ENCODE assay signal across 9 mouse cellular contexts in genomic region chr5:119055430-119055829, GRCm38 (mm10).
DNase-seq lines count a peak whose midpoint lies in the region; ATAC-seq and TF ChIP-seq lines count a peak whose summit lies in the region.
"Had no signal": no experiment of that assay in that cellular context is flagged by ENCODE, and none has a peak within 500 bp of the region (broad histone marks: within the 10 kb centered on the region; RNA-seq: fewer than 3 reads in every experiment).

No protein-coding gene starts in this region.

- peak; percentile 67 for TF ChIP-seq EP300 in lung, postnatal 0 days (IDR thresholded peaks at IDR 0.05)
- TF ChIP-seq EP300 in liver, postnatal 0 days (IDR thresholded peaks at IDR 0.05; ENCODE audit: low read depth): no peak

- H3K4me2 ChIP-seq in intestine, embryonic 15.5 days (replicated peaks): no peak overlapping the region
- H3K4me2 ChIP-seq in lung, postnatal 0 days (replicated peaks; ENCODE audit: low read depth, low read length): no peak overlapping the region
- no peak overlapping the region for H3K4me2 ChIP-seq in liver, postnatal 0 days (ENCODE audit: low read depth, low read length)

- H3K4me3 ChIP-seq in heart, embryonic 10.5 days: no peak overlapping the region
- no peak overlapping the region for H3K4me3 ChIP-seq in intestine, embryonic 15.5 days (replicated peaks)
- no peak overlapping the region for H3K4me3 ChIP-seq in lung, postnatal 0 days (ENCODE audit: low read depth, low read length)
- H3K4me3 ChIP-seq in liver, postnatal 0 days (ENCODE audit: low read depth, low read length): no peak overlapping the region

- H3K36me3 ChIP-seq in heart, embryonic 10.5 days: no peaks in the 10 kb centered on the region
- no peaks in the 10 kb centered on the region for H3K36me3 ChIP-seq in intestine, embryonic 15.5 days
- no peaks in the 10 kb centered on the region for H3K36me3 ChIP-seq in lung, postnatal 0 days (ENCODE audit: insufficient read depth, low read length)
- H3K36me3 ChIP-seq in liver, postnatal 0 days (replicated peaks; ENCODE audit: insufficient read depth, low read length): no peaks in the 10 kb centered on the region

- no peak overlapping the region for H3K27ac ChIP-seq in heart, embryonic 10.5 days
- H3K27ac ChIP-seq in intestine, embryonic 15.5 days: no peak overlapping the region
- H3K27ac ChIP-seq in lung, postnatal 0 days (ENCODE audit: low read length): no peak overlapping the region
- no peak overlapping the region for H3K27ac ChIP-seq in liver, postnatal 0 days (ENCODE audit: low read depth)
- H3K27ac ChIP-seq: macrophage had no signal

- no peak for TF ChIP-seq CTCF in lung, postnatal 0 days (IDR thresholded peaks at IDR 0.05)
- no peak for TF ChIP-seq CTCF in liver, postnatal 0 days (IDR thresholded peaks at IDR 0.05; ENCODE audit: low read depth)

- peaks cover 35% of the 10 kb centered on the region for H3K27me3 ChIP-seq in heart, embryonic 10.5 days (ENCODE audit: insufficient read depth, poor library complexity, severe bottlenecking)
- H3K27me3 ChIP-seq in intestine, embryonic 15.5 days (replicated peaks): no peaks in the 10 kb centered on the region; the same call in 1 of the 2 replicates
- H3K27me3 ChIP-seq in lung, postnatal 0 days (replicated peaks; ENCODE audit: insufficient read depth, low read length): no peaks in the 10 kb centered on the region
- no peaks in the 10 kb centered on the region for H3K27me3 ChIP-seq in liver, postnatal 0 days (ENCODE audit: insufficient read depth, low read length)

- WGBS in heart, embryonic 10.5 days: 7% methylated on average over 12 of the region's 12 CpGs
- 14% methylated on average over 12 of the region's 12 CpGs for WGBS in intestine, embryonic 15.5 days
- WGBS in lung, postnatal 0 days: 27% methylated on average over 12 of the region's 12 CpGs
- WGBS in liver, postnatal 0 days (ENCODE audit: insufficient replicate concordance): 25% methylated on average over 12 of the region's 12 CpGs

- H3K9ac ChIP-seq in intestine, embryonic 15.5 days: no peak overlapping the region
- H3K9ac ChIP-seq in lung, postnatal 0 days (replicated peaks; ENCODE audit: low read depth): no peak overlapping the region
- no peak overlapping the region for H3K9ac ChIP-seq in liver, postnatal 0 days (replicated peaks)

- ATAC-seq in intestine, embryonic 15.5 days: peak; percentile 38; the same call in 1 of the 2 replicates
- ATAC-seq in lung, postnatal 0 days: peak; percentile 64
- ATAC-seq in liver, postnatal 0 days: no peak

- H3K9me3 ChIP-seq in heart, embryonic 10.5 days: no peaks in the 10 kb centered on the region
- H3K9me3 ChIP-seq in intestine, embryonic 15.5 days: no peaks in the 10 kb centered on the region
- no peaks in the 10 kb centered on the region for H3K9me3 ChIP-seq in lung, postnatal 0 days (ENCODE audit: low read length)
- H3K9me3 ChIP-seq in liver, postnatal 0 days (ENCODE audit: low read length): no peaks in the 10 kb centered on the region

- peaks cover 27% of the 10 kb centered on the region for H3K4me1 ChIP-seq in heart, embryonic 10.5 days
- peaks cover 10% of the 10 kb centered on the region; the same call in 1 of the 2 replicates for H3K4me1 ChIP-seq in intestine, embryonic 15.5 days (replicated peaks)
- H3K4me1 ChIP-seq in lung, postnatal 0 days (ENCODE audit: insufficient read depth, low read depth, low read length): no peaks in the 10 kb centered on the region
- no peaks in the 10 kb centered on the region for H3K4me1 ChIP-seq in liver, postnatal 0 days (ENCODE audit: insufficient read depth)

- DNase-seq in heart, adult 18-20 months: peak; percentile 49 to 85
- no peak for DNase-seq in heart, embryonic 10.5 days (ENCODE audit: low spot score)
- DNase-seq in WW6 (ENCODE audit: low read depth, low spot score): peak; percentile 73
- peak; percentile 61 for DNase-seq in embryo, embryonic 11 days
- DNase-seq in lung, postnatal 0 days (ENCODE audit: low spot score): peak; percentile 53
- no peak for DNase-seq in liver, postnatal 0 days
- DNase-seq in spleen, postnatal 10 days (ENCODE audit: low spot score in 2 of 2): no peak

Comparison
In these comparisons a context has a peak if more than half of its experiments do, and no peak if none do; other contexts are left out.
1. DNase-seq: peak in heart, adult 18-20 months (2 of 2), WW6 (single experiment), embryo, embryonic 11 days (single experiment) and lung, postnatal 0 days (single experiment); none in heart, embryonic 10.5 days (single experiment), liver, postnatal 0 days (single experiment) and spleen, postnatal 10 days (0 of 2).